Mouse (Mus musculus): ENCODE results near the gene Bcl7a. TPM values are rescaled to one million over a fixed set of nuclear protein-coding genes. Genes with fewer than 3 reads are reported as not detected.

Gene Bcl7a
- total RNA-seq, 2 experiments from 2014 or later, result 9.4 to 10.5 TPM

DNA sequence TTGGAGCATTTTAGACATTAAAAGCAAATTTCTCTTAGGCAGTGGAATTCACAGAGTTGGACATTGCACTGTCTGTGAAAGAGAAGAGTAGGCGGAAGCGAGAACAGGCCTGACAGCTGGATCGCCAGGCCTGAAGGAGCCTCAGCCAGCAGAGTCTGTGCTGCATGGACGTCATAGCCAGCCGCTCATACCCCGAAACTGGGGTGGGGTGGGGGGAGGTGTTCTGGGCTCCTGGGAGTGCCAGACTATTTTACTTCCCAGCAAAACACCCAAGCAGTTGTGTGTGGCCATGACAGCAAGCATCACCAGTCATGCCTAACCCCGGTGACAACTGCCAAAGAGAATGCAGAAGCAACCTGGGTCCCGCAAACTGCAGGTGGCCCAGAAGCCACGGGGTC lies 16.9 kb upstream of the Bcl7a start:
- DNase-seq (ENCODE audit: low spot score), result no peak

DNA sequence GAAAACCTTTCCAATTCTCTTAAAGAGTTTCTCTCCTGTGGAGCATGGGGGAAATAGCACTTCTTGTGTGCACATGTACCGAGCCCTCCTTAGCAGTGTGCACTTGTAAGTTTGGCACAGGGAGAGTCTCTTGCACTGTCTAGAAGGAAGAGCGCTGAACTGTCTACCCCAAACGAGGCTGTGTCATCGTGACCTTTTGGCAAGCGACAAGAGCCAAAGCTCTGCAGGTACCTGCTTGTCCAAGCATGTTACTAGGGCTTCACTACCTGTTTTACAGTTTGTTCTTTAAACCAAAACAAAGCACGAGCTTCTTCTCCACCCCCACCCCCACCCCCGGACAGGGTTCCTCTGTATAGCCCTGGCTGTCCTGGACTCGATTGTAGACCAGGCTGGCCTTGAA lies 15.9 kb upstream of the Bcl7a start:
- DNase-seq (ENCODE audit: low spot score), result no peak

DNA sequence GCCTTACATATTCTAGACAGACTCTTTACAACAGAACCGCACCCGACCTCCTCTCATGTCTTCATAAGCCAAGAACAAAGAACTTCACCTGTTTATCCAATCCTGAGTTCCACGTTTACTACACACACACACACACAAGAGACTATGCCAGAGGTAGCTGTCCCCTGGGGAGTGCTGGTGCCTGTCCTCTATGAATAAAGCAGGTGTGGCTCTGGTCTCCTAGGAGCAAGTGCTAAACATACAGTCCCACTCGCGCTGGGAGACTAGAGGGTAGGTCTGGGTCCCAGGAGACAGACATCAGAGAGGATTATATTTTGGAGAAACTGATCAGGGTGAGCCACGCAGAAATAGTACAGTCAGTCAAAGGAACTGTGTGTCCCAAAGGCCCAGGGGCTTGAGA lies 10.1 kb upstream of the Bcl7a start:
- no peak for DNase-seq (ENCODE audit: low spot score)

DNA sequence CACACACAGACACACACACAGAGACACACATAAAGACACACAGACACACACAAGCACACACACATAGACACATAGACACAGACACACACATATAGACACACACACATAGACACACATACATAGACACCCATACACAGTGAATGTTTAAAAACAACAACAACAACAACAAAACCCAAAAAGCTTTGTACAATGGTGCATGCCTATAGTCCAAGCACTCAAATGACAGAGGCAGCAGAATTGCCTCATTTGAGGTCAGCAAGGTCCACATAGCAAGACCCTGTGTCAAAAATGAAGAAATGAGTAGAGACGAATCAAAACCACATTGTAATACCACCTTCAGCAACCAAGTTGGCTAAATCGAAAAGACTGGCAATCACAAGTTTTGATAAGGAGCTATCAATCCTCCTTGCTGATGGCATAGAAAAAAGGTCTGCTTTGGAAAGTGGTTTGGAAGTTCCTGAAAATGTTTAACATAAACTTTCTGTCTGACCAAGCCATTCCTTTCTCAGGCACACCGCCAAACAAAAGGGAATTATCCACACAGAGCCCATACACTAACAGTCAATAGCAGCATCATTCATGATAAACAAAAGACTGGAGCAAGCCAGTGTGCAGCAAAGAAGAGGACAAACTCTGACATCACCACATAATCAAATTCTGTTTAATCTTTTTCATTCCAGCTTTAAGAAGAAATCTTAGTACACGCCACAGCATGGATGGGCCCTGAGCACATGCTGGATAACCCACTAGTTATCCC lies 7.3 kb upstream of the Bcl7a start:
- no peak for DNase-seq (ENCODE audit: low spot score)

DNA sequence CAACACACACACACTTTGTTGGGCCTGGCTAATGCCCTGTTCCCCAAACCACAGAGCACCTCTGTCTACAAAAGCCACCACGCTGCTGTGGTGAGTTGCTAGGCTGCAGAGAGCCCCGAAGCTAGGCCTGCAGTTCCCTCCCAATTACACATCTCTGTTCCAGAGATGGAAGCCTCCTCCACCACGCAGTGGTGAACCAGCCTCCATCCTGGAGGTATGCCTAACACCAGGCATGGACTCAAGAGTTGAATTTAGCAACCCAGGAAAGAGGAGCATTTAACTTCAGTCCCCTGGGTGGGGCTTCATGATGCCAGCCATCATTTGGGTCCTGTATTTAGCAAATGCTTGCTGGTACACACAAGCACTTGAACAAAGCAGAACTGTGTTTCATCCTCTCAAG lies 5.2 kb upstream of the Bcl7a start:
- DNase-seq (ENCODE audit: low spot score), result no peak

DNA sequence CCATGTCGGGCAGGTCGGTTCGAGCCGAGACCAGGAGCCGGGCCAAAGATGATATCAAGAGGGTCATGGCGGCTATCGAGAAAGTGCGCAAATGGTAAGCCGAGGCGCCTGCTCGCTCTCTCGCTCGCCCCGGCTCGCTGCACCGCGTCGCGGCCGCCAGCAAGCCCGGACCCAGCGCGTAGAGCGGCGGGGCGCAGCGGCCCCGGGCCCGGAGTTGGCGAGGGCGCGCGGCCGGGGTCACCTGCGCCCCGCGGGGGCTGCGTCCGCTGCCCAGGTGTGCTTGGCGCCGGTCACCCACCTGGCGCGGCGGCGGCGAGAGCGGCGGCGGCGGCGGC lies 961 bp downstream of the Bcl7a start:
- no peak for DNase-seq (ENCODE audit: low spot score)

DNA sequence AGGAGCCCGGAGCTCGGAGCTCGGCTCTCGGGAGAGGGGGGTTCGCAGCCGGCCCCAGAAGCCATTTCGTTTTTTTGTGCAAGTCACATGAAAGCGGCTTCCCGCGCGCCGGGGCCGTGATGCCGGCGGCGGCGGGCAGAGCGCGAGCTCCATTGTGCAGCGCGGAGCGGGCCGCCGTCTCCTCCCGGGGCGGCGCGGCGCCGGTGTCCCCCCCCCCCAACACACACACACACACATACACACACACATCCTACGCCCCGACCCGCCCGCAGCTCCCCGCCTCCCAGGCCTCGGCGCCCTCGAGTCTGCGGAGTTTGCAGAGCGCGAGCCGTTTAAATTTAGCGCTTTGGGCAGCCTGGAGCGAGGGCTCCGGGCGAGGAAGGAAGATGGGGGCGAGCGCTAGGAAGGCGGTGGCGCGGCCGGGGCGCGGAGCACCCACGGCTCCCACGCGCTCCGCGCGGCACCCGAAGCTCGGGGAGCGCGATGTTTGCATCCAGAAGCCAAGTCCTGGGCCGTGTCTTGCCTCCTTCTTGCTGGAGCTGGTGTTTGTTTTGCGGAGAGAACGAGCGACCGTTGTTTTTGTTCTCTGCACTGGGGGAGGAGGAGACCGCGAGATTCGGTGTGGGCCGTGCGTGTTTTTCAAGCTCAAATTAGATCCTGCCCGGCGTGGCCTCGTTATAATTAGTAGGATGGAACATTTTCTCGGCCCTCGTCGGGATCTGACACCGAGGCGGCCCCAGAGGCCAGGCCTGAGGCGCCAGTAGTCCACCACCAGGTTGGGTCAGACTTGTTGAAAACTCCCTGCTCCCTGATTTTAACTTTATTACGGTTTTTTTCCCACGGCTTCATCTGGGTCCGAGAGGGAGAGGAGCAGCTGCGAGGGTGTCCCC lies 1.6 kb downstream of the Bcl7a start:
- DNase-seq (ENCODE audit: low spot score), result peak; percentile 45

DNA sequence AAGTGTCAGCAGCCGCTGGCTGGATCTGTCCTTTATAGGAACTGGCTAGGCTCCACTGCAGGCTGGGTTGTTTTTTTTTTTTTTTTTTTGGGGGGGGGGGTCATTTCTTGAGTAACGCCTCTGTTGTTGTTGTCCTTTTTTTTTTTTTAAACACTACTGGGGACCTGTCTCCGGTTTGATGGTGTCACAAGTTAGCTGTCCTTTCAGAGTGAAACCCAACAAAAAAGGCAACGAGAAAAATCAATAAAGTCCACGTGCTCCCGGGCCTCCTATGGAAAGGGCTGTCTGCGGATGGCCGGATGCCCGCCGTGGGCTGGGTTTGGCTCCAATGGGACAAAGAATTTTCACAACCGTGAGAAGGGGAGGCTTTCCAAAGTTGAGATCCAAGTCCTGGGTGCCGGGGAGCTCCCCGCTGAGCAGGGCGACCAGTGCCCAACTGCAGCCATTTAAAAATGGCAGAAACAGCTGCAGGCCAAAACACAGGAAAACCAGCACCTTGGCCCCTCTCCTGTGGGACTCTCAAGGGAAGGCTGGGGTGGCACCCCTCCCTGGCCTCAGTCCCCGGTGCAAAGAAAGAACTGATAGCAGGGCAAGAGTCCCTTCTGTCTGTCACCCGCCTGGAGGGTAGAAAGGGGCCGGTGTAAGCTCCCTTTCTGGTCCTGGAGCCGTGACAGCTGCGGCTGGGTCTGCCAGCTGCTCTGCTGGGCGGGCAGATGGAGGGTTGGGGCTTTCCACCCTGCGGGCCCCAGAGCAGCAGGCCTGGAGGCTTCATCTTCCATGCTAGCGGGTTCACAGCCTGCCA lies 2.4 kb downstream of the Bcl7a start:
- DNase-seq (ENCODE audit: low spot score), result peak; percentile 71

DNA sequence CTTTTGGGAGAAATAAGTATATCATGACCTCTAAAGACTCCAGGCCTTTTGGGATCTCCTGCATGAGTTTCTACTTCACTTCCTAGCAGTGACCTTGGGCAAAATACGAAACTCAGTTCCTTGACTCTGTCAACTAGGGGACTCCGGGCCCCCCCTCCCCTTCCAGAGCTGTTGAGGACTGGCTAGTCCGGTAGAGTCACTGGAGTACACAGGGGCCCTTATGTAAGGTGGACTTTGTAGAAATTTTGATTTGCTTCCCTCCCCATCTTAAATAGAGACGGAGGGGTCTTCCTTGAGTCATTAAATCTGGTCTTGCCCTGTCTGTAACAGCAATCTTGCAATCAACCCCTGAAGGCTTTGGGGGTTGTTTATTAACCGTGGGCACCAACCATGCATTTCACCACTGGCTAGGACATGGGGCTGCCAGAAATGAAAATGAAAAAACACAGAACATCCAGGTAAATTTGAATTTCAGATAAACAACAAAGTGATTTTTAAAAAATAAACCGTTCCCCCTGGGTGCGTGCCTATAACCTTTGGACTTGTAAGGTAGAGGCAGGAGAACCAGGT lies 3.2 kb downstream of the Bcl7a start:
- no peak for DNase-seq (ENCODE audit: low spot score)

DNA sequence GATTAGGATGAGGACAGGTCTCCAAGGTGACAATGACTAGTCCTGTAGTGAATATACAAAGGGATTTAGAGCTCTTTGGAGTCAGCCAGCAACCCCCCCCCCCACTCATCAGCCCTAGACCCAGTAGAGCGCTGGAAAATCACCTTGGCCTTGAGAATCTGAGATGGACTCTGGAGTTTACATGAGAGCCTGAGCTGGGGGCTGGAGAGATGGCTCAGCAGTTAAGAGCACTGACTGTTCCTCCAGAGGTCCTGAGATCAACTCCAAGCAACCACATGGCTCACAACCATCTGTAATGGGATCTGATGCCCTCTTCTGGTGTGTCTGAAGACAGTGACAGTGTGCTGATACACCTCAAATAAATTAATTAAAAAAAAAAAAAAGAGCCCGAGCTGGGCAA lies 4.4 kb downstream of the Bcl7a start:
- DNase-seq (ENCODE audit: low spot score), result no peak

DNA sequence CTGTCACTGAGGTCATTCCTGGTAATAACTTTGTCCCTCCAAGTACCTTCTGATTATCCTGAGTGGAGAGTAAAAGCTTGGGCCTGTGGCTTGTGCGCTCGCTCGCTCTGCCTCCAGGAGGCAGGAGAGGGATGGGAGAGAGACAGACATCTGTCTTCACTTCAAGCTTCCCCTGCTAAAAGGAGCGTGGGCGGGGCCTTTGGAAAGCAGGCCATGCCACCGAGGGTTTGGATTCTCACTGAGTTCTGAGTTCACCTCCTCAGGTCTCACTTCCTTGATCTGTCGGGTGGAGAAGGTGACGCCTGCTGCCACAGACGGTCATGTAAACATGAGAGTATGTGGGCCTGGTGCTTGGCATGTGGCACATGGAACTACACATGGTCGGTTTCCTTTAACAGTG lies 6.8 kb downstream of the Bcl7a start:
- no peak for DNase-seq (ENCODE audit: low spot score)

DNA sequence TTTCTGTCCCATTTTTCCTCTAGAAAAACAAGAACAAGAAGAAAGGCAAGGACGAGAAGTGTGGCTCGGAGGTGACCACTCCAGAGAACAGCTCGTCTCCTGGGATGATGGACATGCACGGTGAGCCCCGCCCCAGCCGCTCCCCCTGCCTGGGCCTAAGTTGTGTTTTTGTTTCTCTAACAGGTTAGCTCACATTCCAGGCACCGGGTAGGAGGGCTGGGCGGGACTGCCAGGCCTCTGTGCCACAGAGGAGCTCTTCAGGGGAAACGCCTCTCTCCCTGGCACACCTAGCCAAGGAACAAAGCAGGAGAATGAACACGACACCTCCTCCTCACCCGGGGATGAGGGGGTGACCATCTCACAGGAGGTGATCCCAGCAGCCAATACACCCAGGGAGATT lies 12.3 kb downstream of the Bcl7a start:
- DNase-seq (ENCODE audit: low spot score), result no peak

DNA sequence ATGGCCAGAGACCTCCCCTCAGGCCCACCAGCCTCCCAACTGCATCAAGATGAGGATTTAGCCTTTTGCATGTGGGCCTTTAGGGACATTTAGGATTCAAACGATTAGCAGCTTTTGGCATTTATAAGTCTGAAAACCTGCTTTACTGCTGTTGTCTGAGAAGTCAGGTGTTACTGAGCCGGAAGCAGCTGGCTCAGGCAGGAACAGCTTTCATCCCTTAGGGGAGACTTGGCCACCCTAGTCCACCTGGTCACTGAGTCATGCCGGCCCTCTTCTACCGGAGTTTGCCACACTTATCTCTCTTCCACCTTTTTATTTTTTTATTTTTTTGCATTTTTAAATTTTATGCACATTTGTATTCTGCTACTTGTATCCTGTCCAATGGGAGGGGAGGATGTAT lies 13.6 kb downstream of the Bcl7a start:
- no peak for DNase-seq (ENCODE audit: low spot score)

DNA sequence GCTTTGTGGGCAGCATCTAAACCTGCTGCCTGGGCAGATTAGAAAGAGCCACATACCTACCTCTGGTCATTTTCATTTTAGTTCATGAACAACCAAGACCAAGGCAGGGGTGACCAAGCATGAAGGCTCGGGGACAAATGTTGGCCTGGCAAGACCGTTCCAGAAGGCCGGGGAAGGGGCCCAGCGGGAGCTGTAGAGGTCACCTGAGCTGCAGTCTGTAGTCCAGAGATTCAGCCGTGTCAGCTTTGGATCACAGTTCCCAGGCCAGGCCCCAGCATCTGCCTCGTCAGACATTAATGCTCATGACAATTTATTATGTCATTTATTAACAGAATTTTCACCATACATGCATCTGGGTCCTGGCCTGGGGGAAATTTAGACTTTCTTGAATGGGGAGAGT lies 15.8 kb downstream of the Bcl7a start:
- no peak for DNase-seq (ENCODE audit: low spot score)

DNA sequence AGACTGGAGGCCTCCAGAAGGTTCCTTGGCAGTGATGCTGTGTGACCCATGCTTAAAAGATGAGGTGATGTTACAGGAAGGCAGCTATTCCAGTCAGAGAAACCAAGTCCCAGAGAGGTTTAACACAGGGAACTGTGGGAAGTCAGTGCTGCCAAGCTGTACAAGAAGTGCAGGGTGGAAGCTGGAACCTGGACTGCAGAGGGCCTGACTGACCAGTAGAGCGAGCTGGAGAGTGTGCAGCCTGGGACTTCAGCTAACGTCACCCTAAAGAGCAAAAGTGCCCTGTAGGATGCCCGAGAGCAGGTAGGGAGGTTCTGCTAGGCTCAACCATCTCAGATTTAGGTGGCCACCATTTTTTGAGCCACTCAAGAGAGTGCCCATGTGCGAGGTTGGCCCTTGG lies 19.3 kb downstream of the Bcl7a start:
- DNase-seq (ENCODE audit: low spot score), result no peak

DNA sequence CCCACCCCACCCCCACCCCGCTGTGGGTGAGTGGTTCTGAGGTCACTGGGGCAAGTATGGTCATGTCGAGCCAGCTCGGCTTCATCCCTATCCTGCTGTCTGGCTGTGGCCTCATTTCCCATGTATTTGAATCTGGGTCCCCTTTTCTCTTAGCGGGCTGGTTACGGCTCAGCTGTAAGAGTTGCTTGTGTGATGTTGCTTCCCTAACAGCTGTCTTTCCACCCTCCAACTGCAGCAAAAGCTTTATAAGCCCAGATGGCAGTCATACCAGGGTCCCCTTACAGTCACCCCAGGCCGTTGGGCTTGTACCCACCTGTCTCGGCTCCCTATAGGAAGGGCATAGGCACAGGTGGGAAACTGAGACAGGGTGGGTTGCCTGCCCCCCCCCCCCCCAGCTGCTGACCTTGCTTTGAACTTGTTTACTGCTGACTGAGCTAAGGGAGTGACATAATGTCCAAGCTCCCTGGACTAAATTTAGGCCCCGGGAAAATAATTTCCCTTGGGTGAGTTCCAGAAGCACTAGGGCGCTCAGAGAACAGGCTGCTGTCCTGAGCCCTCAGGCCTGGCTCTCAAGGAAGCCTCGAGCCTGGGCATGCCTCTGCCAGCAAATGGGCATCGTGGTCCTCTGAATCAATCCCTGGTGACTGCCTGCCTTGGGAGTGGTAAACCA lies 20.8 kb downstream of the Bcl7a start:
- DNase-seq (ENCODE audit: low spot score), result peak; percentile 89

DNA sequence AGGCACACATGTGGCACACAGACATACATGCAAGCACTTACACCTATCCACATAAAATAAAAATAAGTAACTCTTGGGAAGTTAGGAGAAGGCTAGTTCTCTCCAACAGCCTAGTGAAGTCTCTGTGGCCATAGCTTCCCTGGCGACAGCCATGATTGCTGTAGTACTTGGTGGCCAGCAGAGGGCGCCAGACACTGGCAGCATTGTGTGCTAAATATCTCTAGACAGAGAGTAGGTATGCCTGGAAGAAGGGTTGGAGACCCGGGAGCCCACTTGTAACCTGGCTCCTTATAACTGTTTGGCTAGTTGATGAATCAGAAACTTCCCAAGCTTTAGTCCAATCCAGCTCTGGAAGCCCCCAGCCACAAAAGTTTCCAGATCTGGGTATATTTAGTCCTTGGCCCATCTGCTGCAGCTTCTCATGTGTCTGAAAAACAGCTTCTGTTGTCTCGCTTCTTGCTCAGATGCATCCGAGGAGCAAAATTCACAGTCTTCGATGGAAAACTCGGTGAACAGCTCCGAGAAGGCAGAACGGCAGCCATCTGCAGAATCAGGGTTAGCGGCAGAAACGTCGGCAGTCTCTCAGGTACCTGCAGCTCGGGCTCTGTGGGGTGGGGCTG lies 25.3 kb downstream of the Bcl7a start:
- DNase-seq (ENCODE audit: low spot score), result peak; percentile 32

DNA sequence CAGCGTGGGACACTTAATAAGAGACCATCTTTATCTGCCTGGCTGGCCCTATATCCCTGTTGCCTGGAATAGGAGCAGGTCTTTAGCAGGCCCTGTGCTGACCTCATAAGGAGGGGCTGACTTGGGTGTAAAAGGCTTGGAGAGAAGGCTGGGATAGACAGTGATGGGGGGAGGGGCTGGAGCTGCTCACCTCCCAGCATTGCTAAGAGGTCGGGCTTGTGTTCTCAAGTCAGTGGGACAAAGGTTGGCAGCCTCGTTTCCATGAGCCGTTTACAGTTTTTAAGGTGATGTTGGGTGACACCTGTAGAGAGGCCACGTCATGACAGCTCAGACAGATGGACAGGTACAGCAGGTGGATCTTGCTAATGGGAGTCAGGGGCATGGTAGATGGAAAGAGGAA lies 26.4 kb downstream of the Bcl7a start:
- DNase-seq (ENCODE audit: low spot score), result no peak

DNA sequence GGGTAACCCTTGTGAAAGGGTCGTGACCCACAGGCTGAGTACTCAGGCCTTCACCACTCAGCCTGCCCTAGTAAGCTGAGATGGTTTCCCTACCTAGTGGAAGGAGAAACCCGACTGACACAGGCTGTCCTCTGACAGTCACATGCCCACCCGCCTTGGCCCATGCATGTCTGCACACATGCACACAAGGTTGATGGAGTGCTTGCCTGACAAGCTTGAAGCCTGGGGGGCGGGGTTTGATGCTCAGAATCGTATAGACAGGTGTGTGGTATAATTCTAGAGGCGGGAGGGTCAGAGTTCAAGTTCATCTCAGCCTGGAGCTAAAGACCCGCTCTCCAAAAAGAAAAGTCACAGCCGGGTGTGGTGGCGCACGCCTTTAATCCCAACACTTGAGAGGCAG lies 31.6 kb downstream of the Bcl7a start:
- no peak for DNase-seq (ENCODE audit: low spot score)

DNA sequence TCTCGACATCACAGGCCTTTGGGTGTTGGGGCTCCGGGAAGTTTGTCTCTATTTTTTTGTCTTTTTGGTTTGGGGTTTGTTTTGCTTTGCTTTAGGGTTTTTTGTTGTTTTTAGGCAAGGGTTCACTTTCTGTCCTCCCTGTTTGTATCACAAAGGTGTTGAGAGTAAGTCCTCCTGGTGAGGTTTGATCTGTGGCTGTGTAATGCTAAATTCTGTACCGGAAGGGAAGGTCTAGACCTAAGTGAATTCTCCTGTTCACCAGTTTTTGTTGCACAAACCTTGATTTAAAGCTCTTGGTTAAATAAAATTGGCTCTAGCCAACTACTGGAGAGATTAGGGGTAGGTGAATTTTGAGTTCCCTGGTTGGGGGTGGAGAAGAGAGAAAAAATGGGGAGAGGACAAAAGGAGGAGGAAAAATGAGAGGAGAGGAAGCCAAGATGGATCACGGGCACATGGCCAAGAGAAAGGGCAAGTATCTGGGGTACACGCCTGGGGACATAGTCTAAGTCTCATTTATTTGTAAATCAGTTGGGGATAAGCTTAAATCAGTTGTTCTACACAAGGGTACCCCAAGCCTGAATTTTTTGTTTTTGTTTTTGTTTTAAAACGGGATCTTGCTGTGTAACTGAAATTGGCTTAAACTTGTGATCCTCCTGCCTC lies 32.3 kb downstream of the Bcl7a start:
- DNase-seq (ENCODE audit: low spot score), result no peak
